Mouse (Mus musculus): ENCODE data around the gene Kcnab1. TPM values are rescaled to one million over a fixed set of nuclear protein-coding genes. Genes with fewer than 3 reads are reported as not detected.

The Kcnab1 gene
- total and polyA plus RNA-seq, 3 experiments, result 0.82 to 4.5 (median 2.9) TPM

- no peak overlapping the region for H3K27ac ChIP-seq
- no peaks in the 10 kb centered on the region for H3K4me1 ChIP-seq (ENCODE audit: control insufficient read depth, insufficient read depth, low read length)
- WGBS, result 34% methylated on average over 5 of the region's 5 CpGs
- intact Hi-C loops (cut with DNase I), result no loop called here
- H3K79me2 ChIP-seq (replicated peaks; ENCODE audit: control insufficient read depth, insufficient read depth, low read length), result no peaks in the 10 kb centered on the region
- no peak overlapping the region for H3K4me3 ChIP-seq
- TF ChIP-seq POLR2A (IDR thresholded peaks at IDR 0.05; ENCODE audit: insufficient read depth, low read depth, low read length) (no peak), CTCF (IDR thresholded peaks at IDR 0.05) (no peak), EP300 (IDR thresholded peaks at IDR 0.05; ENCODE audit: insufficient read depth, low read depth, low read length) (no peak)
- no peak overlapping the region for H3K9ac ChIP-seq (ENCODE audit: low read depth, low read length)
- H3K27me3 ChIP-seq (ENCODE audit: control insufficient read depth, insufficient read depth, low read length), result no peaks in the 10 kb centered on the region
- H3K36me3 ChIP-seq (ENCODE audit: control insufficient read depth, insufficient read depth, low read length), result no peaks in the 10 kb centered on the region
- DNase-seq, result no peak
These were observed 193.4 kb downstream of the Kcnab1 start for GRCm38 (mm10) chr3:65302559-65302958.

GRCm38 (mm10) chr3:65315837-65316236, 206.7 kb downstream of the Kcnab1 start:
- H3K27ac ChIP-seq, result no peak overlapping the region
- H3K36me3 ChIP-seq (ENCODE audit: control insufficient read depth, insufficient read depth, low read length), result no peaks in the 10 kb centered on the region
- TF ChIP-seq POLR2A (IDR thresholded peaks at IDR 0.05; ENCODE audit: insufficient read depth, low read depth, low read length) (no peak), CTCF (IDR thresholded peaks at IDR 0.05) (no peak), EP300 (IDR thresholded peaks at IDR 0.05; ENCODE audit: insufficient read depth, low read depth, low read length) (no peak)
- H3K4me1 ChIP-seq (ENCODE audit: control insufficient read depth, insufficient read depth, low read length), result no peaks in the 10 kb centered on the region
- H3K79me2 ChIP-seq (replicated peaks; ENCODE audit: control insufficient read depth, insufficient read depth, low read length), result no peaks in the 10 kb centered on the region
- no peak for DNase-seq
- H3K9ac ChIP-seq (ENCODE audit: low read depth, low read length), result no peak overlapping the region
- no peaks in the 10 kb centered on the region for H3K27me3 ChIP-seq (ENCODE audit: control insufficient read depth, insufficient read depth, low read length)
- H3K4me3 ChIP-seq, result no peak overlapping the region
- intact Hi-C loops (cut with DNase I), result loop anchor here (5.0 kb wide), 3 partner anchors 36 to 329 kb away; partner anchors contain the start of gene Tiparp
- 76% methylated on average over 6 of the region's 6 CpGs for WGBS

GRCm38 (mm10) chr3:65316738-65317137, 207.6 kb downstream of the Kcnab1 start:
- no peak overlapping the region for H3K4me3 ChIP-seq
- H3K79me2 ChIP-seq (replicated peaks; ENCODE audit: control insufficient read depth, insufficient read depth, low read length), result no peaks in the 10 kb centered on the region
- no peak overlapping the region for H3K27ac ChIP-seq
- H3K9ac ChIP-seq (ENCODE audit: low read depth, low read length), result no peak overlapping the region
- TF ChIP-seq CTCF (IDR thresholded peaks at IDR 0.05), result no peak
- no peaks in the 10 kb centered on the region for H3K27me3 ChIP-seq (ENCODE audit: control insufficient read depth, insufficient read depth, low read length)
- intact Hi-C loops (cut with DNase I), result loop anchor here (5.0 kb wide), 3 partner anchors 36 to 329 kb away; partner anchors contain the start of gene Tiparp
- H3K36me3 ChIP-seq (ENCODE audit: control insufficient read depth, insufficient read depth, low read length), result no peaks in the 10 kb centered on the region
- H3K4me1 ChIP-seq (ENCODE audit: control insufficient read depth, insufficient read depth, low read length), result no peaks in the 10 kb centered on the region
- no peak for DNase-seq

GRCm38 (mm10) chr3:65317876-65318537, 208.8 kb downstream of the Kcnab1 start:
- peak; percentile 86 for TF ChIP-seq CTCF (IDR thresholded peaks at IDR 0.05)
- TF ChIP-seq EP300 (IDR thresholded peaks at IDR 0.05; ENCODE audit: insufficient read depth, low read depth, low read length), result no peak
- TF ChIP-seq POLR2A (IDR thresholded peaks at IDR 0.05; ENCODE audit: insufficient read depth, low read depth, low read length), result no peak
- Histone ChIP-seq H3K9ac (ENCODE audit: low read depth, low read length) (no peak overlapping the region), H3K27ac (no peak overlapping the region), H3K4me1 (ENCODE audit: control insufficient read depth, insufficient read depth, low read length) (no peaks in the 10 kb centered on the region), H3K4me3 (no peak overlapping the region), H3K36me3 (ENCODE audit: control insufficient read depth, insufficient read depth, low read length) (no peaks in the 10 kb centered on the region), H3K27me3 (ENCODE audit: control insufficient read depth, insufficient read depth, low read length) (no peaks in the 10 kb centered on the region), H3K79me2 (replicated peaks; ENCODE audit: control insufficient read depth, insufficient read depth, low read length) (no peaks in the 10 kb centered on the region)
- 31% methylated on average over 10 of the region's 10 CpGs for WGBS
- intact Hi-C loops (cut with DNase I), result loop anchor here (1.0 to 5.0 kb wide), 5 partner anchors 34 to 611 kb away; partner anchors contain the start of gene Tiparp
- DNase-seq, result peak; percentile 39 to 50

DNA sequence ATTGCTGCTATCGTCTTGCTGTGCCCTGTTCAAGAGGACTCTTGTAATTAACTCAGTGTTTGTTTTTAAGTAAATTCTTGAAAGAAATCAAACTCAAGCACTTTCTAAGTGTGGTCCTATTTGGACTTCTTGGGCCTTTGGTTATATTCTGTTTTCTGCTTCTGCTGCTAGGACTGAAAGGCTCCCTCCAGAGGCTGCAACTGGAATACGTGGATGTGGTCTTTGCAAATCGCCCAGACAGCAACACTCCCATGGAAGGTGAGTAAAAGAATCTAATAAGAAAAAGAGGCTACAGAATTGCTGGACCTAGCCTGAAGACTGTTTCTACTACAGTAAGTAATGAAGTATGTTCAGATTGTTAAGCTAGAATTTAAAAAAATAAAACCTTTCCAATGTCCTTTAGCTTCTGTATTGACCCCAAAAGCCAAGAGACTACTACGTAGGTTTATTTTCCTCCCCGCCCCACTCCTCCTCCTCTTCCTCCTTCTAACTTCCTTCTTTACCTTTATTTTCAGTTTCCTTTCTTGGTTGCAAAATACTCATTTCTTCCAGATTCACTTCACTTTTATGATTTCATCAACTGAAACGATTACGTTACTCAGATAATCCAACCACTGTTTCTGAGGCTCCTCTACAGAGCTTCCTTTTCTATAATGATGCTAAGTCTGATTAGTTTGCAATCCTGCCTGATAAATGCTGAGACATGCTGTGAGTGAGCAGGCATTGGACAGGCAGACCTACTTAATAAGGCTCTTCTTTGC, 210.2 kb downstream of the Kcnab1 start:
- Histone ChIP-seq H3K4me3 (no peak overlapping the region), H3K79me2 (replicated peaks; ENCODE audit: control insufficient read depth, insufficient read depth, low read length) (no peaks in the 10 kb centered on the region), H3K27me3 (ENCODE audit: control insufficient read depth, insufficient read depth, low read length) (no peaks in the 10 kb centered on the region), H3K27ac (no peak overlapping the region), H3K9ac (ENCODE audit: low read depth, low read length) (no peak overlapping the region), H3K4me1 (ENCODE audit: control insufficient read depth, insufficient read depth, low read length) (no peaks in the 10 kb centered on the region), H3K36me3 (ENCODE audit: control insufficient read depth, insufficient read depth, low read length) (no peaks in the 10 kb centered on the region)
- DNase-seq, result no peak
- TF ChIP-seq EP300 (IDR thresholded peaks at IDR 0.05; ENCODE audit: insufficient read depth, low read depth, low read length) (no peak), CTCF (IDR thresholded peaks at IDR 0.05) (peak; percentile 68), POLR2A (IDR thresholded peaks at IDR 0.05; ENCODE audit: insufficient read depth, low read depth, low read length) (no peak)
- intact Hi-C loops (cut with DNase I), result loop anchor here (2.0 to 5.0 kb wide), 4 partner anchors 33 to 543 kb away; partner anchors contain the start of gene Tiparp
- WGBS, result 68% methylated on average over 7 of the region's 7 CpGs

DNA sequence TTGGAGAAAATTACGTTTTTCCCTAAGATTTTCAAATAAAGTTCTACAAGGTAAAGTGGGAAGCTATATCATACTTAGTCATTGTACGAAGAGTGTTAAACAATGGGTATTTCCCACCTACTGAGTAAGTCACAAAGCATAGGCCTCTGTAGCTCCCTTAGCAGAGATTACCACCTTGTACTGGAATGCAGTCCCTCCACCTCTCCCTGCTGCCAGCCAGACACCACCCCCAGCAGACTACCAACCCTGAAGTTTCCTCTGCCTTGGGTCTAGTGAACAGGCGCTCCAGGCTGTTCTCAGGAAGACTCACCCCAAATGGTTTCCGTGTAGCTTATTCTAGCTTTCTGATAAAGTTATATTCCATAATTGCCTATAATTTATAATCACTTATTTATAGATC, 211.8 kb downstream of the Kcnab1 start:
- Histone ChIP-seq H3K9ac (ENCODE audit: low read depth, low read length) (no peak overlapping the region), H3K4me1 (ENCODE audit: control insufficient read depth, insufficient read depth, low read length) (no peaks in the 10 kb centered on the region), H3K4me3 (no peak overlapping the region), H3K27me3 (ENCODE audit: control insufficient read depth, insufficient read depth, low read length) (no peaks in the 10 kb centered on the region), H3K79me2 (replicated peaks; ENCODE audit: control insufficient read depth, insufficient read depth, low read length) (no peaks in the 10 kb centered on the region), H3K36me3 (ENCODE audit: control insufficient read depth, insufficient read depth, low read length) (no peaks in the 10 kb centered on the region), H3K27ac (no peak overlapping the region)
- intact Hi-C loops (cut with DNase I), result no loop called here
- DNase-seq, result no peak
- WGBS, result 83% methylated on average over 4 of the region's 4 CpGs
- no peak for TF ChIP-seq CTCF (IDR thresholded peaks at IDR 0.05)
- TF ChIP-seq POLR2A (IDR thresholded peaks at IDR 0.05; ENCODE audit: insufficient read depth, low read depth, low read length), result no peak
- TF ChIP-seq EP300 (IDR thresholded peaks at IDR 0.05; ENCODE audit: insufficient read depth, low read depth, low read length), result no peak

Measured in heart, adult 2 months (tissue).